Mouse (Mus musculus) midbrain, postnatal 0 days (tissue): ENCODE measurements around the gene Tbc1d5. TPM values are rescaled to one million over a fixed set of nuclear protein-coding genes. Genes with fewer than 3 reads are reported as not detected.

Experiments used
- ATAC-seq: fragments of 200-750 bp; cut with Nextera tagmentation; 2 replicates; pipeline ENCODE4 v1.8.0; 2017; ENCODE audit warnings: moderate number of reproducible peaks, mild to moderate bottlenecking, moderate TSS enrichment, moderate library complexity; ENCODE audit not compliant: low FRiP score
- DNase-seq: peaks from one replicate; pipeline ENCODE4 v3.0.0-alpha.2; 2015; ENCODE audit warnings: low spot score
- H3K27ac ChIP-seq: fragments of 300-500 bp; sonication (generic); 2 replicates; pipeline ENCODE4 v1.5.1; 2014; ENCODE audit warnings: low read depth, mild to moderate bottlenecking, low read length, mixed read lengths
- H3K27me3 ChIP-seq: fragments of 300-500 bp; sonication (generic); 2 replicates; pipeline ENCODE4 v1.6.1; 2014; ENCODE audit warnings: low read length, control low read depth, mixed read lengths; ENCODE audit not compliant: insufficient read depth
- H3K36me3 ChIP-seq: fragments of 300-500 bp; sonication (generic); 2 replicates; pipeline ENCODE4 v1.6.1; 2014; ENCODE audit warnings: low read length, control low read depth, mixed read lengths; ENCODE audit not compliant: insufficient read depth
- H3K4me1 ChIP-seq: fragments of 300-500 bp; sonication (generic); 2 replicates; pipeline ENCODE4 v1.6.1; 2014; ENCODE audit warnings: mild to moderate bottlenecking, control low read depth, antibody characterized with exemption, low read length, mixed read lengths; ENCODE audit not compliant: insufficient read depth
- H3K4me2 ChIP-seq: fragments of 300-500 bp; sonication (generic); 2 replicates; pipeline ENCODE4 v1.6.1; 2014; ENCODE audit warnings: low read depth, mild to moderate bottlenecking, low read length, mixed read lengths; ENCODE audit not compliant: poor library complexity, severe bottlenecking
- H3K4me3 ChIP-seq: fragments of 300-500 bp; sonication (generic); 2 replicates; pipeline ENCODE4 v1.5.1; 2014; ENCODE audit warnings: low read depth, mild to moderate bottlenecking, low read length, moderate library complexity
- H3K9ac ChIP-seq: fragments of 300-500 bp; sonication (generic); replicated peaks from 2 replicates; pipeline ENCODE4 v1.6.1; 2014; ENCODE audit warnings: mild to moderate bottlenecking, low read length, moderate library complexity, mixed read lengths; ENCODE audit not compliant: poor library complexity, severe bottlenecking
- H3K9me3 ChIP-seq: fragments of 300-500 bp; sonication (generic); 2 replicates; pipeline ENCODE4 v1.6.1; 2016; ENCODE audit warnings: low read length, control low read depth
- CTCF ChIP-seq: IDR thresholded peaks from 2 replicates; pipeline ENCODE4 v1.5.1; 2016; ENCODE audit warnings: antibody characterized with exemption, mild to moderate bottlenecking
- WGBS: fragments of 180-500 bp; shearing (Covaris S2); extraction: QIAGEN DNeasy Blood & Tissue Kit; methylation state at CpG from one replicate; pipeline ENCODE4 v1.1.7; 2014; 5-methylcytosine and 5-hydroxymethylcytosine counted together
- polyA plus RNA-seq: library from polyadenylated mRNA; unstranded; fragments of >200 nt; fragmentation: Nextera tagmentation; extraction: Ambion mirVana; gene quantifications from 2 replicates; pipeline ENCODE4 v1.2.1, GENCODE M21; 2015
- total RNA-seq: library from RNA; depleted of rRNA; stranded (reverse); fragments of >200 nt; gene quantifications from 2 replicates; pipeline ENCODE4 v1.2.3, GENCODE M21; 2014

Tbc1d5 gene
- total and polyA plus RNA-seq, 2 experiments from 2014 or later, result 5.7 to 20.3 TPM

- no peaks in the 10 kb centered on the region for H3K27me3 ChIP-seq
- no peak overlapping the region for H3K27ac ChIP-seq
- no peak for DNase-seq
- no peak overlapping the region for H3K4me2 ChIP-seq
- no peak for TF ChIP-seq CTCF
- no peaks in the 10 kb centered on the region for H3K36me3 ChIP-seq
- ATAC-seq, result no peak
- H3K4me3 ChIP-seq, result no peak overlapping the region
- H3K4me1 ChIP-seq, result no peaks in the 10 kb centered on the region
- H3K9me3 ChIP-seq, result no peaks in the 10 kb centered on the region; the same call in 1 of the 2 replicates
- 95% methylated on average over 3 of the region's 3 CpGs for WGBS
- no peak overlapping the region for H3K9ac ChIP-seq
Measured at GRCm38 (mm10) chr17:50993294-50993993, 185.7 kb downstream of the Tbc1d5 start.

GRCm38 (mm10) chr17:50990770-50991405, 188.3 kb downstream of the Tbc1d5 start:
- 96% methylated on average over 2 of the region's 2 CpGs for WGBS
- TF ChIP-seq CTCF, result no peak
- Histone ChIP-seq H3K4me1 (no peaks in the 10 kb centered on the region), H3K4me3 (no peak overlapping the region), H3K4me2 (no peak overlapping the region), H3K9me3 (no peaks in the 10 kb centered on the region; the same call in 1 of the 2 replicates), H3K36me3 (no peaks in the 10 kb centered on the region), H3K27me3 (no peaks in the 10 kb centered on the region), H3K27ac (no peak overlapping the region), H3K9ac (no peak overlapping the region)
- DNase-seq, result no peak
- no peak for ATAC-seq

- DNase-seq, result peak; percentile 40
- 58% methylated on average over 3 of the region's 3 CpGs for whole genome bisulfite sequencing
- ATAC-seq, result no peak
Measured at GRCm38 (mm10) chr17:50987935-50988334, 191.2 kb downstream of the Tbc1d5 start.

GRCm38 (mm10) chr17:50981933-50982332, 197.2 kb downstream of the Tbc1d5 start:
- no peak for DNase-seq
- Histone ChIP-seq H3K9ac (no peak overlapping the region), H3K9me3 (no peaks in the 10 kb centered on the region), H3K4me3 (no peak overlapping the region), H3K27ac (no peak overlapping the region), H3K4me1 (no peaks in the 10 kb centered on the region), H3K27me3 (no peaks in the 10 kb centered on the region), H3K36me3 (no peaks in the 10 kb centered on the region), H3K4me2 (no peak overlapping the region)
- 78% methylated on average over 5 of the region's 5 CpGs for WGBS
- no peak for TF ChIP-seq CTCF
- no peak for ATAC-seq

More at GRCm38 (mm10) chr17:50987935-50988334, 191.2 kb downstream of the Tbc1d5 start:
- Histone ChIP-seq H3K4me1 (no peaks in the 10 kb centered on the region), H3K9me3 (no peaks in the 10 kb centered on the region; the same call in 1 of the 2 replicates), H3K27ac (no peak overlapping the region), H3K4me3 (no peak overlapping the region), H3K4me2 (no peak overlapping the region), H3K27me3 (no peaks in the 10 kb centered on the region), H3K36me3 (no peaks in the 10 kb centered on the region), H3K9ac (no peak overlapping the region)
- TF ChIP-seq CTCF, result peak; percentile 69

- peak; percentile 39 for TF ChIP-seq CTCF
- no peak overlapping the region for H3K4me3 ChIP-seq
- no peaks in the 10 kb centered on the region for H3K4me1 ChIP-seq
- H3K36me3 ChIP-seq, result no peaks in the 10 kb centered on the region
- no peak for ATAC-seq
- DNase-seq, result peak; percentile 44
- no peak overlapping the region for H3K4me2 ChIP-seq
- H3K9me3 ChIP-seq, result no peaks in the 10 kb centered on the region
- H3K9ac ChIP-seq, result no peak overlapping the region
- no peak overlapping the region for H3K27ac ChIP-seq
- H3K27me3 ChIP-seq, result no peaks in the 10 kb centered on the region
- 19% methylated on average over 1 of the region's 1 CpGs for WGBS
Measured at GRCm38 (mm10) chr17:50972142-50972541, 207.0 kb downstream of the Tbc1d5 start.

GRCm38 (mm10) chr17:50966147-50966546, 213.0 kb downstream of the Tbc1d5 start:
- H3K4me1 ChIP-seq, result no peaks in the 10 kb centered on the region
- no peak overlapping the region for H3K27ac ChIP-seq
- no peak for ATAC-seq
- H3K27me3 ChIP-seq, result no peaks in the 10 kb centered on the region
- H3K9me3 ChIP-seq, result no peaks in the 10 kb centered on the region
- no peak overlapping the region for H3K4me3 ChIP-seq
- H3K9ac ChIP-seq, result no peak overlapping the region
- no peak for TF ChIP-seq CTCF
- H3K4me2 ChIP-seq, result no peak overlapping the region
- H3K36me3 ChIP-seq, result no peaks in the 10 kb centered on the region
- DNase-seq, result no peak
- WGBS, result 91% methylated on average over 1 of the region's 1 CpGs
